ENCODE assay signal across 8 mouse cellular contexts in genomic region chr3:40894336-40894735, GRCm38 (mm10). TPM values are rescaled to one million over a fixed set of nuclear protein-coding genes. Genes with fewer than 3 reads are reported as not detected.
DNase-seq lines count a peak whose midpoint lies in the region; ATAC-seq and TF ChIP-seq lines count a peak whose summit lies in the region.
"Not testable (repeated sequence)": the region's sequence is repeated elsewhere in the genome, so short reads cannot be mapped to it uniquely, and the experiment has no call there.

No protein-coding gene starts in this region.

- H3K4me1 ChIP-seq in erythroblast, embryonic 14.5 days (ENCODE audit: control insufficient read depth): peaks cover 17% of the 10 kb centered on the region
- H3K4me1 ChIP-seq in heart, embryonic 16.5 days (ENCODE audit: control insufficient read depth, insufficient read depth, low read length); liver, postnatal 0 days (ENCODE audit: insufficient read depth); neural tube, embryonic 12.5 days; stomach, postnatal 0 days (replicated peaks; ENCODE audit: control insufficient read depth, insufficient read depth): not testable (repeated sequence)

- TF ChIP-seq CTCF in liver, postnatal 0 days (IDR thresholded peaks at IDR 0.05; ENCODE audit: low read depth); stomach, postnatal 0 days (IDR thresholded peaks at IDR 0.05; ENCODE audit: low read depth): not testable (repeated sequence)

- not testable (repeated sequence) for H3K36me3 ChIP-seq in erythroblast, embryonic 14.5 days (ENCODE audit: control insufficient read depth); heart, embryonic 16.5 days (ENCODE audit: control insufficient read depth, insufficient read depth); liver, postnatal 0 days (replicated peaks; ENCODE audit: insufficient read depth, low read length); neural tube, embryonic 12.5 days; stomach, postnatal 0 days (ENCODE audit: control insufficient read depth, insufficient read depth, low read length)

- DNase-seq in brain, embryonic 18.5 days (ENCODE audit: low read depth, low spot score): peak; percentile 6
- DNase-seq in kidney, postnatal 10 days: peak; percentile 43
- peak; percentile 55 for DNase-seq in liver, postnatal 0 days
- DNase-seq in stomach, postnatal 0 days (ENCODE audit: low spot score): peak; percentile 30

- WGBS in heart, embryonic 16.5 days: 0% methylated on average over 19 of the region's 24 CpGs
- 0% methylated on average over 18 of the region's 24 CpGs for WGBS in liver, postnatal 0 days (ENCODE audit: insufficient replicate concordance)
- 2% methylated on average over 22 of the region's 24 CpGs for WGBS in neural tube, embryonic 12.5 days
- WGBS in stomach, postnatal 0 days: 1% methylated on average over 17 of the region's 24 CpGs

- H3K27me3 ChIP-seq in erythroblast, embryonic 14.5 days (ENCODE audit: control insufficient read depth); heart, embryonic 16.5 days (ENCODE audit: control insufficient read depth, insufficient read depth, low read length); liver, postnatal 0 days (ENCODE audit: insufficient read depth, low read length); neural tube, embryonic 12.5 days (replicated peaks); stomach, postnatal 0 days (ENCODE audit: control insufficient read depth, insufficient read depth, low read length): not testable (repeated sequence)

- peak overlapping the region; percentile 81 for H3K4me2 ChIP-seq in heart, embryonic 16.5 days (ENCODE audit: low read depth, low read length)
- peak overlapping the region; percentile 81 for H3K4me2 ChIP-seq in liver, postnatal 0 days (ENCODE audit: low read depth, low read length)
- H3K4me2 ChIP-seq in neural tube, embryonic 12.5 days (replicated peaks): peak overlapping the region; percentile 69
- peak overlapping the region; percentile 81 for H3K4me2 ChIP-seq in stomach, postnatal 0 days (replicated peaks; ENCODE audit: low read depth)

- H3K27ac ChIP-seq in heart, embryonic 16.5 days (ENCODE audit: low read length): peak overlapping the region; percentile 77
- peak overlapping the region; percentile 66 for H3K27ac ChIP-seq in liver, postnatal 0 days (ENCODE audit: low read depth)
- not testable (repeated sequence) for H3K27ac ChIP-seq in neural tube, embryonic 12.5 days
- 0 out of 2 replicates have a peak overlapping the region, but pooled peaks have one; percentile 45 for H3K27ac ChIP-seq in stomach, postnatal 0 days (replicated peaks)

- not testable (repeated sequence) for TF ChIP-seq EP300 in liver, postnatal 0 days (IDR thresholded peaks at IDR 0.05; ENCODE audit: low read depth); stomach, postnatal 0 days (optimal IDR thresholded peaks at IDR 0.05)

- peak overlapping the region; percentile 83 for H3K9ac ChIP-seq in heart, embryonic 16.5 days (ENCODE audit: low read length)
- peak overlapping the region; percentile 83 for H3K9ac ChIP-seq in liver, postnatal 0 days (replicated peaks)
- H3K9ac ChIP-seq in neural tube, embryonic 12.5 days: peak overlapping the region; percentile 61
- peak overlapping the region; percentile 59 for H3K9ac ChIP-seq in stomach, postnatal 0 days (ENCODE audit: low read length)

- ATAC-seq in CD4-positive, CD25-positive, alpha-beta regulatory T cell, adult 4 months: peak; percentile 41
- peak; percentile 6; the same call in 1 of the 2 replicates for ATAC-seq in heart, embryonic 16.5 days (replicated peaks; ENCODE audit: extremely low read depth, insufficient read depth, low FRiP score)
- ATAC-seq in liver, postnatal 0 days; neural tube, embryonic 12.5 days (ENCODE audit: low FRiP score, low read depth); stomach, postnatal 0 days (ENCODE audit: low FRiP score, low TSS enrichment): not testable (repeated sequence)

- H3K9me3 ChIP-seq in erythroblast, embryonic 14.5 days (ENCODE audit: control insufficient read depth, low read length); heart, embryonic 16.5 days (replicated peaks; ENCODE audit: control insufficient read depth, low read length); liver, postnatal 0 days (ENCODE audit: low read length); neural tube, embryonic 12.5 days; stomach, postnatal 0 days (ENCODE audit: control insufficient read depth, low read length): not testable (repeated sequence)

- peak overlapping the region; percentile 67 for H3K4me3 ChIP-seq in erythroblast, embryonic 14.5 days (replicated peaks)
- H3K4me3 ChIP-seq in heart, embryonic 16.5 days (ENCODE audit: low read length): peak overlapping the region; percentile 74
- H3K4me3 ChIP-seq in liver, postnatal 0 days (ENCODE audit: low read depth, low read length): peak overlapping the region; percentile 65
- H3K4me3 ChIP-seq in neural tube, embryonic 12.5 days: peak overlapping the region; percentile 49
- peak overlapping the region; percentile 56 for H3K4me3 ChIP-seq in stomach, postnatal 0 days (ENCODE audit: low read depth, low read length)

RNA-seq across cellular contexts. Expression of gene 1700034I23Rik, which starts 8.0 kb away (rescaled TPM):
- polyA plus RNA-seq in CD4-positive, CD25-positive, alpha-beta regulatory T cell, adult 4 months (2017; shearing (Covaris generic)): under 1 TPM; 0.86 to 0.96 TPM
- polyA plus RNA-seq in erythroblast, embryonic 14.5 days (2012): not detected in 2 replicates
- polyA plus RNA-seq in heart, embryonic 16.5 days (2015; fragmentation: Nextera tagmentation; extraction: Ambion mirVana): 0.17 TPM in 2 replicates
- polyA plus RNA-seq in liver, postnatal 0 days (2015; fragmentation: Nextera tagmentation; extraction: Ambion mirVana): 0.05 and 0.08 TPM in 2 replicates
- 0.26 and 0.37 TPM in 2 replicates for polyA plus RNA-seq in neural tube, embryonic 12.5 days (2016; fragmentation: Nextera tagmentation; extraction: Ambion mirVana)
- 0.06 and 0.08 TPM in 2 replicates for polyA plus RNA-seq in stomach, postnatal 0 days (2015; fragmentation: Nextera tagmentation; extraction: Ambion mirVana)

RNA-seq across cellular contexts. Expression of gene Abhd18, which starts 47.6 kb away (rescaled TPM):
- 10 to 100 TPM; 15.6 to 17.2 TPM for polyA plus RNA-seq in CD4-positive, CD25-positive, alpha-beta regulatory T cell, adult 4 months (2017; shearing (Covaris generic))
- polyA plus RNA-seq in erythroblast, embryonic 14.5 days (2012): 0.04 TPM in 1 of 2 replicates, not detected in the other
- polyA plus RNA-seq in heart, embryonic 16.5 days (2015; fragmentation: Nextera tagmentation; extraction: Ambion mirVana): 16.6 and 20.1 TPM in 2 replicates
- 3.8 and 5.1 TPM in 2 replicates for polyA plus RNA-seq in liver, postnatal 0 days (2015; fragmentation: Nextera tagmentation; extraction: Ambion mirVana)
- polyA plus RNA-seq in neural tube, embryonic 12.5 days (2016; fragmentation: Nextera tagmentation; extraction: Ambion mirVana): 12.2 and 14.4 TPM in 2 replicates
- polyA plus RNA-seq in stomach, postnatal 0 days (2015; fragmentation: Nextera tagmentation; extraction: Ambion mirVana): 5.1 and 5.7 TPM in 2 replicates

RNA-seq across cellular contexts. Expression of gene Mfsd8, which starts 47.6 kb away (rescaled TPM):
- polyA plus RNA-seq in CD4-positive, CD25-positive, alpha-beta regulatory T cell, adult 4 months (2017; shearing (Covaris generic)): 10 to 100 TPM; 12.9 to 18.8 TPM
- polyA plus RNA-seq in erythroblast, embryonic 14.5 days (2012): 0.07 and 1.5 TPM in 2 replicates
- polyA plus RNA-seq in heart, embryonic 16.5 days (2015; fragmentation: Nextera tagmentation; extraction: Ambion mirVana): 6.9 and 8.6 TPM in 2 replicates
- 3.0 and 3.5 TPM in 2 replicates for polyA plus RNA-seq in liver, postnatal 0 days (2015; fragmentation: Nextera tagmentation; extraction: Ambion mirVana)
- 9.4 and 9.6 TPM in 2 replicates for polyA plus RNA-seq in neural tube, embryonic 12.5 days (2016; fragmentation: Nextera tagmentation; extraction: Ambion mirVana)
- 5.9 and 6.1 TPM in 2 replicates for polyA plus RNA-seq in stomach, postnatal 0 days (2015; fragmentation: Nextera tagmentation; extraction: Ambion mirVana)

RNA-seq across cellular contexts. Expression of gene Larp1b, which starts 55.3 kb away (rescaled TPM):
- 10 to 100 TPM; 12.7 to 27.2 TPM for polyA plus RNA-seq in CD4-positive, CD25-positive, alpha-beta regulatory T cell, adult 4 months (2017; shearing (Covaris generic))
- polyA plus RNA-seq in erythroblast, embryonic 14.5 days (2012): 6.2 and 6.3 TPM in 2 replicates
- 14.0 and 16.1 TPM in 2 replicates for polyA plus RNA-seq in heart, embryonic 16.5 days (2015; fragmentation: Nextera tagmentation; extraction: Ambion mirVana)
- 22.3 and 27.9 TPM in 2 replicates for polyA plus RNA-seq in liver, postnatal 0 days (2015; fragmentation: Nextera tagmentation; extraction: Ambion mirVana)
- 4.3 TPM in 2 replicates for polyA plus RNA-seq in neural tube, embryonic 12.5 days (2016; fragmentation: Nextera tagmentation; extraction: Ambion mirVana)
- polyA plus RNA-seq in stomach, postnatal 0 days (2015; fragmentation: Nextera tagmentation; extraction: Ambion mirVana): 10.7 and 10.8 TPM in 2 replicates
